Mouse (Mus musculus): ENCODE measurements at regions not wholly inside any gene's neighbourhood (a gene's known extent, or its start where the extent isn't known, plus 50 kb on each side); places are given as distances from the start of the nearest gene placed in this dataset.

DNA sequence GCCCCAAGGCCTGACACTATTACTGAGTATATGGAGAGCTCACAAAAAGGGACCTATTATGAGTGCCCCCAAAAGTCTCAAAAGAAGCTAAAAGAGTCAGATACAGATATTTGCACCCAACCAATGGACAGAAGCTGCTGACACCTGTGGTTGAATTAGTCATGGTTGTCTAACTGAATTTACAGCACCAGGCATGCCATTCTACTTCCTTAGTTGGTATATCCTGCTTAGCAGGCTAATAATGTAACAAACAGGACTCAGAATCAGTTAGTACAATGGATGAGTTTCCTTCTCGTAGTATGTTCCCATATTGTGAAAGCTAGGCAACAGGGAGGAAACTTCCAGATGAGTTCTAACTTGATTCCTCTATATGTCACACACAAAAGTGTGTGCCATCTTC, 839.1 kb upstream of the Rgs18 start:
- TF ChIP-seq CTCF (IDR thresholded peaks at IDR 0.05; ENCODE audit: borderline replicate concordance, extremely low read depth, insufficient read depth, insufficient read length) (no peak), POLR2A (IDR thresholded peaks at IDR 0.05; ENCODE audit: borderline replicate concordance, extremely low read depth, insufficient read depth, insufficient read length, poor library complexity, severe bottlenecking) (no peak)
